Mouse (Mus musculus) neural tube, embryonic 14.5 days (tissue): ENCODE measurements around the gene Gpn3. TPM values are rescaled to one million over a fixed set of nuclear protein-coding genes. Genes with fewer than 3 reads are reported as not detected.

Experiments
- ATAC-seq: fragments of 200-750 bp; cut with Nextera tagmentation; 2 replicates; pipeline ENCODE4 v1.8.0; 2017; ENCODE audit warnings: low read depth, mild to moderate bottlenecking, moderate TSS enrichment, moderate library complexity
- H3K27ac ChIP-seq: fragments of 300-500 bp; sonication (generic); 2 replicates; pipeline ENCODE4 v1.5.1; 2014; ENCODE audit warnings: low read depth, mild to moderate bottlenecking, control low read depth, low read length, moderate library complexity, mixed read lengths
- H3K27me3 ChIP-seq: fragments of 300-500 bp; sonication (generic); 2 replicates; pipeline ENCODE4 v1.6.1; 2014; ENCODE audit warnings: low read length; ENCODE audit not compliant: control insufficient read depth, insufficient read depth
- H3K36me3 ChIP-seq: fragments of 300-500 bp; sonication (generic); 2 replicates; pipeline ENCODE4 v1.6.1; 2014; ENCODE audit warnings: low read length, mixed read lengths; ENCODE audit not compliant: control insufficient read depth, insufficient read depth
- H3K4me1 ChIP-seq: fragments of 300-500 bp; sonication (generic); 2 replicates; pipeline ENCODE4 v1.6.1; 2014; ENCODE audit warnings: low read length; ENCODE audit not compliant: control insufficient read depth, insufficient read depth
- H3K4me2 ChIP-seq: fragments of 300-500 bp; sonication (generic); 2 replicates; pipeline ENCODE4 v1.6.1; 2014; ENCODE audit warnings: mild to moderate bottlenecking, low read depth, low read length, control low read depth
- H3K4me3 ChIP-seq: fragments of 300-500 bp; sonication (generic); 2 replicates; pipeline ENCODE4 v1.5.1; 2014; ENCODE audit warnings: low read depth, low read length, control low read depth, mixed read lengths
- H3K9ac ChIP-seq: fragments of 300-500 bp; sonication (generic); replicated peaks from 2 replicates; pipeline ENCODE4 v1.6.1; 2014; ENCODE audit warnings: low read depth, mild to moderate bottlenecking, control low read depth, low read length, mixed read lengths
- H3K9me3 ChIP-seq: fragments of 300-500 bp; sonication (generic); 2 replicates; pipeline ENCODE4 v1.6.1; 2016; ENCODE audit warnings: low read length; ENCODE audit not compliant: control insufficient read depth
- WGBS: fragments of 180-500 bp; shearing (Covaris S2); extraction: QIAGEN DNeasy Blood & Tissue Kit; methylation state at CpG from one replicate; pipeline ENCODE4 v1.1.7; 2014; 5-methylcytosine and 5-hydroxymethylcytosine counted together
- polyA plus RNA-seq: library from polyadenylated mRNA; unstranded; fragments of >200 nt; fragmentation: Nextera tagmentation; extraction: Ambion mirVana; gene quantifications from 2 replicates; pipeline ENCODE4 v1.2.1, GENCODE M21; 2014

The Gpn3 gene
- polyA plus RNA-seq, 1 experiment from 2014 or later: 48.2 TPM

- ATAC-seq: no peak
- 95% methylated on average over 12 of the region's 12 CpGs for WGBS
- H3K36me3 ChIP-seq: peaks cover 23% of the 10 kb centered on the region
Observed at GRCm38 (mm10) chr5:122378171-122378570, 6.5 kb downstream of the Gpn3 start.

GRCm38 (mm10) chr5:122379374-122380155 lies 7.9 kb downstream of the Gpn3 start:
- Histone ChIP-seq H3K27ac (no peak overlapping the region), H3K36me3 (peaks cover 23% of the 10 kb centered on the region), H3K4me2 (no peak overlapping the region), H3K9ac (no peak overlapping the region), H3K27me3 (no peaks in the 10 kb centered on the region), H3K9me3 (no peaks in the 10 kb centered on the region), H3K4me3 (no peak overlapping the region), H3K4me1 (no peaks in the 10 kb centered on the region)
- peak; percentile 58; the same call in 1 of the 2 replicates for ATAC-seq
- 59% methylated on average over 11 of the region's 11 CpGs for WGBS

More at GRCm38 (mm10) chr5:122378171-122378570, 6.5 kb downstream of the Gpn3 start:
- no peaks in the 10 kb centered on the region for H3K27me3 ChIP-seq
- no peaks in the 10 kb centered on the region for H3K9me3 ChIP-seq
- peaks cover 5% of the 10 kb centered on the region; the same call in 1 of the 2 replicates for H3K4me1 ChIP-seq
- H3K27ac ChIP-seq: no peak overlapping the region
- no peak overlapping the region for H3K4me3 ChIP-seq
- H3K9ac ChIP-seq: no peak overlapping the region
- H3K4me2 ChIP-seq: no peak overlapping the region

GRCm38 (mm10) chr5:122390006-122390405 lies 18.3 kb downstream of the Gpn3 start:
- H3K4me1 ChIP-seq: peaks cover 8% of the 10 kb centered on the region
- H3K4me2 ChIP-seq: no peak overlapping the region
- H3K4me3 ChIP-seq: no peak overlapping the region
- WGBS: 92% methylated on average over 5 of the region's 5 CpGs
- H3K9me3 ChIP-seq: no peaks in the 10 kb centered on the region
- H3K27ac ChIP-seq: no peak overlapping the region
- H3K9ac ChIP-seq: no peak overlapping the region
- H3K27me3 ChIP-seq: no peaks in the 10 kb centered on the region
- ATAC-seq: no peak
- no peaks in the 10 kb centered on the region for H3K36me3 ChIP-seq

GRCm38 (mm10) chr5:122390671-122391070 lies 19.0 kb downstream of the Gpn3 start:
- no peaks in the 10 kb centered on the region for H3K36me3 ChIP-seq
- H3K27me3 ChIP-seq: no peaks in the 10 kb centered on the region
- no peak overlapping the region for H3K4me3 ChIP-seq
- no peaks in the 10 kb centered on the region for H3K9me3 ChIP-seq
- no peak overlapping the region for H3K9ac ChIP-seq
- ATAC-seq: no peak
- no peak overlapping the region for H3K4me2 ChIP-seq
- H3K27ac ChIP-seq: no peak overlapping the region
- peaks cover 8% of the 10 kb centered on the region for H3K4me1 ChIP-seq

- no peaks in the 10 kb centered on the region for H3K27me3 ChIP-seq
- H3K9ac ChIP-seq: peak overlapping the region; percentile 72; the same call in 1 of the 2 replicates
- H3K4me2 ChIP-seq: peak overlapping the region; percentile 15; the same call in 1 of the 2 replicates
- H3K4me3 ChIP-seq: peak overlapping the region; percentile 58
- H3K4me1 ChIP-seq: peaks cover 8% of the 10 kb centered on the region
- WGBS: 53% methylated on average over 15 of the region's 16 CpGs
- H3K36me3 ChIP-seq: no peaks in the 10 kb centered on the region
- H3K9me3 ChIP-seq: no peaks in the 10 kb centered on the region
- no peak overlapping the region for H3K27ac ChIP-seq
- peak; percentile 13; the same call in 1 of the 2 replicates for ATAC-seq
Observed at GRCm38 (mm10) chr5:122391178-122391785, 19.6 kb downstream of the Gpn3 start.

- H3K36me3 ChIP-seq: no peaks in the 10 kb centered on the region
- H3K4me3 ChIP-seq: peak within 1 kb of the TSS; percentile 58
- peak within 1 kb of the TSS; percentile 82 for H3K4me2 ChIP-seq
- peaks cover 8% of the 10 kb centered on the region for H3K4me1 ChIP-seq
- H3K9ac ChIP-seq: peak within 1 kb of the TSS; percentile 72
- H3K27ac ChIP-seq: peak within 1 kb of the TSS; percentile 16; the same call in 1 of the 2 replicates
- WGBS: under 1% methylated on average over 39 of the region's 39 CpGs
- no peaks in the 10 kb centered on the region for H3K9me3 ChIP-seq
- no peaks in the 10 kb centered on the region for H3K27me3 ChIP-seq
- peak; percentile 87; the same call in 1 of the 2 replicates for ATAC-seq
Observed at GRCm38 (mm10) chr5:122391786-122392180, 20.1 kb downstream of the Gpn3 start, which contains the start of gene Arpc3. TSS of gene Arpc3 (plus strand) at chr5:122391878.

GRCm38 (mm10) chr5:122392227-122393004 lies 20.7 kb downstream of the Gpn3 start:
- Histone ChIP-seq H3K27me3 (no peaks in the 10 kb centered on the region), H3K27ac (peak overlapping the region; percentile 16; the same call in 1 of the 2 replicates), H3K9me3 (no peaks in the 10 kb centered on the region), H3K9ac (peak overlapping the region; percentile 72), H3K4me1 (peaks cover 8% of the 10 kb centered on the region), H3K4me3 (peak overlapping the region; percentile 58), H3K4me2 (peak overlapping the region; percentile 82), H3K36me3 (no peaks in the 10 kb centered on the region)
- WGBS: 17% methylated on average over 19 of the region's 19 CpGs
- peak; percentile 22; the same call in 1 of the 2 replicates for ATAC-seq

GRCm38 (mm10) chr5:122393887-122394286 lies 22.2 kb downstream of the Gpn3 start:
- H3K4me3 ChIP-seq: no peak overlapping the region

More at GRCm38 (mm10) chr5:122393887-122394286, 22.2 kb downstream of the Gpn3 start:
- Histone ChIP-seq H3K27me3 (no peaks in the 10 kb centered on the region), H3K36me3 (peaks cover 8% of the 10 kb centered on the region), H3K4me2 (no peak overlapping the region), H3K4me1 (peaks cover 8% of the 10 kb centered on the region), H3K9ac (no peak overlapping the region), H3K9me3 (no peaks in the 10 kb centered on the region), H3K27ac (no peak overlapping the region)
- no peak for ATAC-seq
- WGBS: 44% methylated on average over 2 of the region's 2 CpGs
